Mouse (Mus musculus) R1 (cell line): ENCODE results near the gene Tbc1d9.
"Not testable (repeated sequence)": the region's sequence is repeated elsewhere in the genome, so short reads cannot be mapped to it uniquely, and the experiment has no call there.

Experiments used
- DNase-seq: peaks from one replicate; pipeline ENCODE4 v3.0.0-alpha.2; 2018; ENCODE audit warnings: low read depth, low spot score

Gene Tbc1d9

GRCm38 (mm10) chr8:83225598-83225997, 60.4 kb downstream of the Tbc1d9 start:
- DNase-seq, result no peak

GRCm38 (mm10) chr8:83227336-83227735, 62.2 kb downstream of the Tbc1d9 start:
- DNase-seq, result no peak

GRCm38 (mm10) chr8:83233099-83233498, 67.9 kb downstream of the Tbc1d9 start:
- DNase-seq, result no peak

GRCm38 (mm10) chr8:83239341-83239740, 74.2 kb downstream of the Tbc1d9 start:
- DNase-seq, result no peak

- DNase-seq, result no peak
Observed at GRCm38 (mm10) chr8:83244151-83244550, 79.0 kb downstream of the Tbc1d9 start.

GRCm38 (mm10) chr8:83250858-83251257, 85.7 kb downstream of the Tbc1d9 start:
- DNase-seq, result no peak

GRCm38 (mm10) chr8:83251362-83252246, 86.5 kb downstream of the Tbc1d9 start:
- no peak for DNase-seq

GRCm38 (mm10) chr8:83252791-83253190, 87.6 kb downstream of the Tbc1d9 start:
- DNase-seq, result no peak

GRCm38 (mm10) chr8:83257631-83258030, 92.5 kb downstream of the Tbc1d9 start:
- DNase-seq, result peak; percentile 51

- peak; percentile 88 for DNase-seq
Observed at GRCm38 (mm10) chr8:83260418-83261215, 95.5 kb downstream of the Tbc1d9 start.

GRCm38 (mm10) chr8:83271172-83271571, 106.0 kb downstream of the Tbc1d9 start:
- no peak for DNase-seq

- peak; percentile 41 for DNase-seq
Observed at GRCm38 (mm10) chr8:83272464-83272863, 107.3 kb downstream of the Tbc1d9 start.

GRCm38 (mm10) chr8:83274470-83274869, 109.3 kb downstream of the Tbc1d9 start:
- no peak for DNase-seq

- no peak for DNase-seq
Observed at GRCm38 (mm10) chr8:83278431-83278830, 113.3 kb downstream of the Tbc1d9 start.

GRCm38 (mm10) chr8:83285391-83285790, 120.2 kb downstream of the Tbc1d9 start:
- DNase-seq, result no peak

GRCm38 (mm10) chr8:83290176-83290575, 125.0 kb downstream of the Tbc1d9 start, which contains the start of gene Ucp1:
Ucp1 (plus strand) TSS chr8:83290352.
- peak; percentile 33 for DNase-seq

GRCm38 (mm10) chr8:83297375-83297774, 132.2 kb downstream of the Tbc1d9 start:
- no peak for DNase-seq

GRCm38 (mm10) chr8:83300135-83300534, 135.0 kb downstream of the Tbc1d9 start:
- peak; percentile 75 for DNase-seq

- DNase-seq, result peak; percentile 64
Observed at GRCm38 (mm10) chr8:83304946-83305345, 139.8 kb downstream of the Tbc1d9 start.

- DNase-seq, result no peak
Observed at GRCm38 (mm10) chr8:83309836-83310235, 144.7 kb downstream of the Tbc1d9 start.

- DNase-seq, result not testable (repeated sequence)
Observed at GRCm38 (mm10) chr8:83315084-83315483, 149.9 kb downstream of the Tbc1d9 start.

- DNase-seq, result peak; percentile 55
Observed at GRCm38 (mm10) chr8:83315691-83316090, 150.5 kb downstream of the Tbc1d9 start.
